Mouse (Mus musculus): ENCODE measurements at regions not wholly inside any gene's neighbourhood (a gene's known extent, or its start where the extent isn't known, plus 50 kb on each side); places are given as distances from the start of the nearest gene placed in this dataset.

DNA sequence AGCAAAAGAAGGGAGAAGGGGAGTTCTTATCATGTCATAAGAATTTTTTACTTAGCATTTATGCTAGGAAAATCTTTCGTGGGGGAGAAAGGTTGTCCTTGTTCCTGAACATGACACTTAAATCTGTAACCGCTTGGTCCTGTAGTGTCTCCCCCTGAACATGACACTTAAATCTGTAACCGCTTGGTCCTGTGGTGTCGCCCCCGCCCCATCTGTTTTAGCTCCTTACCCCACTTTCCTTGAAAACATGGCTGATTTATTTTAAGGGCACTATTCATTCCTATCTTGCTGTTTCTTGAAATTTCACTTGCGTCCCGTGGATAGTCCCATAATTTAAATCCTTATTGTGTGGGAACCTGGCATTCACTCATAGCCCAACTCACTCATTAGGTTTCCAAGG is 82.2 kb downstream of the Rap2a start:
- DNase-seq: no peak

DNA sequence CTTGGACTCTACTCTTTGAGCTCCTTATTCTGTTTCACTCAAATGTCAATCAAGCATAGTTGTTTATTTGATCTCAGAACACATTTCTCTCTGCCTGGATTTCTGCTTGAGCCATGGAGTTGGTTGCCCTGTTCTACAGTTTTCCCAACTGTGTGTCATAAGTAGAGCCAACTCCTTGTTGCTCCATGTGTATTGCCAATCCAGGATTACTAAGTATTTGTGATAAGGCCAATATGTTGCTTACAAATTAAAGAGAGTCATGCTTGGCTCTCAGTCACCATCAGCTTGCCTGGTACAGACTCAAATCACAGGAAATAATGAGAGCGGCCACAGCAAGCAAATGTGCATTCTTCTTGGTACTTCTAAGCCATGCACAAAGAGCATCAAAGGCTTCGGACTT is 82.7 kb downstream of the Rap2a start:
- DNase-seq: no peak

DNA sequence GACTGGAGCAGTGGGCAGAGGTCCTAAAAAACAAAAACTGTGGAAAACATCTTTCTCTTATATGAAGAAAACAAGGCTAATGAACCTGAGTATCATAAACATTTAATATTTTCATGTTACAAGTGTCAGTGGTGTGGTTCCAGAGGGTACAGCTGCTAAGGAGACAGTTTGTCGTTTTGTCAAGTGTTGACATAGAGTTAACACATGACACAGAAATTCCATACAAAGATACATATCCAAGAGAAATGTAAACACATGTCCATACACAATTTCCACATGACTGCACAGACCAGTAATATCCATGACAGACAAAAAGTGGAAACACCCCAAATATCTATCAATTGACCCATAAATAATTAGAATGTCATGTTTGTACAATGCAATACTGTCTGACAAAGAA is 88.7 kb downstream of the Rap2a start:
- DNase-seq: no peak

DNA sequence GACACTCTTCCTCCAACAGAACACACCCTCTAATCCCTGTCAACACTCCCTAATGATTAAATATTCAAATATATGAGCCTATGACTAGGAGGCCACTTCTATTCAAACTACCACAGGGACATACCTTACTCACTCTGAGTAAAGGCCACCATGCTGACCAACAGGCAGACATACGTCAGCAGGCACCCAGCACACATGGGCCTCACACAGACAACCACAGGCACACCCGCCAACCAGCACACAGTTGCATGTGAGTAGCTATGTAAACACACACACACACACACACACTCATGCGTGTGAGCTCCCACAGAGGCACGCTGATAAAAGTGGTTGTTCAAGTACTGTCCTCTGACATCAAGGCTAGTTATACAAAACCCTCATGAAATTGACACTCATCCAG is 89.8 kb downstream of the Rap2a start:
- DNase-seq: no peak

DNA sequence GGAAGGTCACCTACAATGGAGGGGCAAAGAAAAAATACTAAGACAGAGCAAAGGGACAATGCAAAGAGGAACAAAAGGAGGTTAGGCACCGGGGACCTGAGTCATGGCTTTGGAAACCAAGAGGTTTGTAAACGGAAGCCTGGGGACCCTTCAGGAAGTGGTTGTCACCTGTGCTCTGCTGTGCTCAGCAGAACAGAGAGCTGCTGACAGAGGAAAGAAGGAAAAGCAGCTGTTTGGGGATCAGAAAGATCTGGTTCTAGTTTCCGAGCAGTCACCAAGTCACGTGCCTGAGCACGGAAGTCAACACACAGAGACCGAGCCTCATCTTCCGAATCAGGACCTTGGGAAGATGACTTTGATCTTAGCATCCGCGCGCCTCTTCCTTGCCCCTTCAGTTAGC is 94.0 kb downstream of the Rap2a start:
- no peak for DNase-seq

DNA sequence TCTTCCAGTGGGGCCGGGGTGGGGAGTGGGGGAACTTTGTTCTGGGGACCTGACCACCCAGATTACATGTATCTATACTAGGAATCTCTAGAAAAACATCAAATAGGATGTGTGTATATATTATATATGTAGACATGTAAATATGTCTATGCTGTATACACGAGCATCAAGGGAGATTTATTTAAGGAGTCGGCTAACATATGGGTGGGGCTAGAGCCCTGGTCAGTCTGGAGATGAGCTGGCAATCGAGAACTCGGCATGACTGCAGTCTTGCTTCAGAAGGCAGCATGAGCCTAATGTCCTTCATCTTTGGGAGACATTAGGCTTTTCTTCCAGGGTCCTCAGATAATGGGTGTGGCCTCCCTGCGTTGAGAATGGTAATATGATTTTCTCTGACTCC is 97.0 kb downstream of the Rap2a start:
- DNase-seq: no peak

DNA sequence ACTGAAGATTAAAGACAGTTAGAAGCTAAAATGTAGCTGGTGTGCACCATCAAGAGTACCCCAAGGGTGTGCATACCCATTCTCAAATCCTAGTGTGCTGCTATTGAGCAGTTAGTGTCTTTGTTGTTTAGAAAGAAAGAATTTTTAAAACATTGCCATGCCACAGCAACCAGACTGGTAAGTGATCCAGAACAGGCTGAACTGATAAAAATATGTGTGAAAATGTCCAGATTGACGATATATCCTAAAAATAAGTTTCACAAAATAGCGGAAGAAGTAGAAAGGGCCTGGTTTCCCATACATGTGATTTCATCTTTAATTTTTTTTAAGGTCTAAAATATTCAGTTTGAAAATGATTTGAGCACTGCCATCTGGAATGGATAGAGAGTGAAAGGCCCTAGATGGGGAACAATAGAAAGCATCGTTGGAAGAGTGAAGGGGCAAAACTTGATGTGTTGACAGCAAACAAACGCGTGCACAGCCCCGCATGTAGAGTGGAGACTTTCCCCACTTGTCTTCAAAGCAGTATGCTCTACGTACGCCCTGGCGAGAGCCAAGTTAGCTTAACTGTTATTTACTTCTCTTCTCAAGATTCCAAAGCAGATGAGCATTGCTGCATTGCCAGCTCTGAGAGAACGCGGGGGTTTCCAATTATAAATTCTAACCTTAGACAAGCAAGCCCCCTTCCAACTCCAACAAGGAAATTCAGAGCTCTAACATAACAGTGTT is 100.3 kb downstream of the Rap2a start:
- DNase-seq: no peak

DNA sequence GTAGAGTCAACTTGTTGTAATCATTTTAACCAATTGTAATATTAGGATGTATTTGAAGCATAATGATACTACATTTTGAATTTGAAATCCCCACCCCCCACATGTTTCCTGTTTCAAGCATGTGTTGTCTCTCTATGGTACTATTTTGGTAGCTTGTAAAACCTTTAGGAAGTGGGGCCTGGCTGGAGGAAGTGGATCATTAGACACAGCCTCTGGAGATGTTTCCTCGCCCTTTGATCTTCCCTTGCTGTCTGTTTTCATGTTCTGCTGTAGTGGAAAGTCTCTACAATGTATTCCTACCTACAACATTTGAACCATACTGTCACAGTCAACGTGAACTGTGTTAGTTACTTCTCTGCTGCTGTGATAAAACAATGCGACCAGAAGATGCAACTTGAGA is 105.6 kb downstream of the Rap2a start:
- no peak for DNase-seq

DNA sequence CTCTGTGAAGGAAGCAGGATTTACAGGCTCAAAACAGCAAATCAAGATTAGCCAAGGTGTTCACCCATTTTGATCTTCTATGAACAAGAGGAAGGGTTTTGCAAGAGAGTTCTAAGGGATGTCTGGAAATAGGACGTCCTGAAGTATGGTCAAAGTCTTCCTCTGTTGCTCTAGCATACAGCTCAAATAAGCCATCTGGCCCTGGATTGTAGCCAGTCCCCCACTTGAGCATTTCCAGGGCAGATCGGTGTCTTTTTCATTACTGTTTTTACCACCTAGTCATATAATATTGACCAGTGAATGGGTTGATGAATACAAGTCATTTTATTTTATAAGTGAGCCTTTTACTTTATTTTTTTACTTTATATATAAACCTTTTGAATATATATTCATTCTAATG is 113.9 kb downstream of the Rap2a start:
- peak; percentile 47 to 67 for DNase-seq

DNA sequence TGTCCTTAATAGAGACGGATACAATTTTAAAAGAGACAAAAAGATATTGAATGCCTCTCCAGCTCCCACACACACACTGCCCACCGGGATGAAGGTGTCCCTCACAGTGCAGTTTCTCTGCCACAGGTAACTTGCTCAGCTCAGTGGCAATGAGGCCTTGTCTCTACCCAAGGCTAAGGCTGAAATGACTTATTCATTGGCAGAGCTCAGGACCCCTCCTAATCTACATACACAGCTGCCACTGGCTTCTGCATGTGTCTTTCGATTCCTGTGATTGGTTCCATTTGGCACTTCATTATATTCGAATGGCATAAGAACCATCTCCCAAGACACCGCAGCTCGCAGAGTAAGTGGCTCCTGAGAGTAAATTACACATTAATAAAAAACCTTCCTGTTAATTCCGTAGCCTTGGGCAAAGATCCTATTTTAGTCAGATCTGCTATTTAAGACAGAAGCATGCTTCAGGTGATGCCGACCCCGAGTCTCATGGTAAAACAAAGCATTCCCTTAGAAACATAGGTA is 122.2 kb downstream of the Rap2a start:
- no peak for DNase-seq

DNA sequence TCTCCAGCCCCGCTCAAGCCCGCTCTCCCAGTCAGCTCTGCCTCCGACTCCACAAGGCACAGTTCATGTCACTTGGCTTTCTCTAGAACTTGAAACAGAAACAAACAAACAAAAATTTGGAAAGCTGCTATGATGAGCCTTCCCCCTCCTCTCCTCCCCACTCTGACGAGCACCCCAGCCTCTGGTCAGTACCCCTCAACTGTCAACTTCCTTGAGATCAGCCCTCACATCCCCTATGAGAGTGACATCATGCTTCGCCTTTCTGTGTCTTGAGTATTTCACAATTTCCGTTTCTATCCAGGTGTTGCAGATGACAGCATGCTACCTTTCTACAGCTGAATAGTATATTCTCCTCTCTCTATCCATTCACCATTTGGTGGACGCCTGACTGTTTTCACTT is 123.3 kb downstream of the Rap2a start:
- DNase-seq: no peak

DNA sequence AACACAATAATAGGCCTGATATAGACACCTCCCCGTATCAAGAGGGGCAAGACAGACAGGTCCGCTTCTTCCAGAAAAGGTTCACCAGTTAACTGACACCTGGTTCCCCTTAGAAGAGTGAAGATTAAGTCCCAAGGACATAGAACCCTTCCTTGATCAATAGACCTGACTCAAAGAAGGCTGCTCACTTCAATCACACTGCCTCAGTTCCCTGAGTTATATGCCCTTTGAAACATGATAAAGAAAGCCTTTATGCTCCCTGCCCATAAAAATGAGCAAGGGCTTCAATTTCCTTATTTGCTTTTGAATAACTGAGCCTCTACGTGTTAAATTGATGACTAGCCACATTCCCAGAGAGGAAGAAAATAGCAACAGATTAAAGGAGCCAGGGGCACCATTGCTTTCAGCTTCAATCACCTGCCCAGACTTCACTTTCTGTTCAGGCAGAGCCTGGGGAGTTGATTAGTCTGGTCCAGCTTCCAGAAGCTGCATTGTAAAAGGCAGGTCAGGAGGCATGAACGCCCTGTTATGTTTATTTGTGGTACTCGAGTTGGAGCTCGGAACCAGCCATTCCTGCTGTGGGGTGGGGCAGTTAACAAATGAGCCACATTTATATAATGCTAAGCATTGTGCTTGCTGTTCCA is 125.7 kb downstream of the Rap2a start:
- no peak for DNase-seq

DNA sequence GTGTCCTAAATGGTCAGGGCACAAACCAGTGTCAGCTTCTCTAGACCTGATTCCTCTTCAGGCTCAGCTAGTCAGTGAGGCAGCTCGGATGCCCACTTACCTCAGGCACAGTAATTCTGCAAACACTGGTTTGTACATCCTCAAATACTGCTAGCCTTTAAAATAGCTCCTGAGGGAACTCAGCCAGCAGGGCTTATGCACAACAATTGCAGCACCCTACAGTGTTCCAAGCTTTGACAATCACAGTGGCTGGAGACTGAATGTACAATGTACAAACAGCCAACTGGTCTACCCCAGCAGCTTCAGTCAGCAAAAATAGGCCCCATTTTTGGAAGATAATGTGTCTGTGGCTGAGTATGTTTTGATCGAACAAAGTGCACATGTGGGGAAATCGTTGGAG is 129.6 kb downstream of the Rap2a start:
- DNase-seq: no peak

DNA sequence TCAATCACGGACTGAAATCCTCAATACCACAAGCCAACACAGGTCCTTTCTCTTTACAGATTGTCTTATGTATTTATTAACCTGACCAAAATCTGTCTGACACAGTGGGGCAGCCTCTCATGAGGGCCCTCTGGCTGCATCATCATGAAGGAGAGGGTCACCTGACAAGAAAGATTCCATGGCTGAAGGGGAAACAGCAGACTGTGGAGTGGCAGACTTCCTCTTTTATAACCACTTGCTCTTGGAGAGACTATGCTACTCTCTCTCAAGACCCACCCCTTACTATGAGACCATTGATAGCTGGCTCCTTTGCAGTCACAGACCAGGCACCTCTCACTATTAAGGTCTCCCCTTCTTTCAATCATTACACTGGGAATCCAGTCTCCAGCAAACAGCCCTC is 133.1 kb downstream of the Rap2a start:
- no peak for DNase-seq

DNA sequence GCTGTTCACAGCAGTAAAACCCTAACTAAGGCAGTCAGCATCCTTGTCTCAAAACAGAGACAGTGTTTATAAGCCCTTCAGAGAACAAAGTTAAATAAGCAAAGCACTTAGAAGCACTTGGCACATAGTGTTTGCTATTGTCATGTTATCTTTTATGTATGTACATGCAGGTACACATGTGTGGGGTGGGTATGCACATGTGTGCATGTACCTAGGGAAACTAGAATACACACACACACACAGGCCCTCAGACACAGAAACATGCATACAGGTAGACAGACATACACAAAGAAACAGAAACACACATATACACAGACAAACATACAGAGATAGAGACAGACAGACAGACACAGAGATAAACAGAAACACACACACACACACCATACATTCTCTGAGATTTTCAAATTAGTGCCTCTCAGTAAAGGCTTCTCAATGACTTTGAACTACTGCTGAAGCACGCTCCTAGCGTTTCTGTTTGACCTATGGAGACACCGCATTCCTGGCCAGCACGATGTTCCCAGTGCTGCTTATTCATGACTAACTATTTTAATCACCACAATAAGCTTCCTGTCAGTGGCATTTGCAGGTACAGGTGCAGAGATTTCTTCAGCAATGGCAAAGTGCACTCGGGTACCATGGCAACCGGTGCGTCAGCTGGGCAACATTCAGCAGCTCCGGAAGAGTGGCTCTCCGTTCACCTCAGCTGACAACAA is 148.1 kb downstream of the Rap2a start:
- DNase-seq: peak; percentile 25 to 33

DNA sequence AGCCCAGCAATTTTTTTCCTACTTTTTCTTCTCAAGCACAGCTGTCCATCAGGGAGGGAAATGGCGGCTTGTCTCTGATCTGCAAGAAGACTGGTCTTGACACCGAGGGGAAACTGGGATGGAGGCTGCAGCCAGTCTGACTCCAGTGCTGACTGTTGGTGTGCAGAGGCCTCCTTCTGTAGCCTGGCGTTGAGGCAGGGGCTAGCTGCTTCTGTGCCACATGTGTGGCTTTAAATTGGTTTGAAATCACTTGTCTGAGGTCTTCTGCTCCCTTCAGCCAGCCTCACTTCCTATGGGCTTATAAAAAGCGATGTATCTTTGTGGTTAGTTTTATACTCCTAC is 148.7 kb downstream of the Rap2a start:
- DNase-seq: no peak

DNA sequence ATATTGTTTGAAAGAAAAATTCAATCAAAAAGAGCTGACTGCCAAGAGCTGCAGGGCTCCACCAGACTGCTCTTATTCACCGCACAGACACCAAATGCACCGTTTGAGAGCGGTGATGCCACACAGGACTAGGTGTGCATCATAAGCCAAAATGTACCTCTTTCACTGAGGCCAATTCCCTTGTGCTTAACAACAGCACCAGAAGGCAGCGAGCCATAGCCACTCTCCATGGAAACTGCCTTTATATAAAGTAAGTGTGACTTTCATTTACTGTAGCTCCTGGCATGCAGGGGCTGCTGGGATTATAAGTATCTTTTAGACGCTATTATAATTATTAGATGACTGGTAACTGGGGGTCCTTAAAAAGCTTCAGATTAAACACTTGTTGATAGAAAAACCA is 154.5 kb downstream of the Rap2a start:
- no peak for DNase-seq

DNA sequence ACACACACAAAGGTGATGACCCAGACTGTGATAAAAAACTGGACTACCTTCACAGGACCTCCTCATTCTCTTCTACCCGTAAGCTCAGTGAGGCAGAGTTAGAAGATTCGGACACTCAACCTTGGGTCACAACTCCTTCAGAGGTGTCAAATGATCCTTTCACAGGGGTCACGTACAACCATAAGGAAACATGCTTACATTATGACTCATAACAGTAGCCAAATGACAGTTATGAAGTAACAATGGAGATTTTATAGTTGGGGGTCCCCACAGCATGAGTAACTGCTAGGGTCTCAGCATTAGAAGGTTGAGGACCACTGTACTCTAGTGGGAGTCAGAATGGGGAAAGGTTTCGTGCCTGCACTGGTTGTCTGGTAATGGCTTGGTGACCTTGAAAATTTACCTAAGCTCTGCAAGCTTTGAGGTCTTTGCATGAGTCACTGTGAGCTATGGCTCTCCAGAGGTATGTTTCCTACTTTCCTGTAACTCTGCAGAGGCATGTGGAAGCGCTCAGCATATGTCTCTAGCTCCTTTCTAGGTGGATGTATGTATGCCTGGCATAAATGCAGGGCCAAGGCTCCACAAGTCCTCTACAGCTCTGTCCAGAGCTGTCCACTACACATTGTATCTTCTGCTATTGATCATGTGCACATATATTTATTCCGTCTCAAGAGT is 158.6 kb downstream of the Rap2a start:
- DNase-seq: no peak

DNA sequence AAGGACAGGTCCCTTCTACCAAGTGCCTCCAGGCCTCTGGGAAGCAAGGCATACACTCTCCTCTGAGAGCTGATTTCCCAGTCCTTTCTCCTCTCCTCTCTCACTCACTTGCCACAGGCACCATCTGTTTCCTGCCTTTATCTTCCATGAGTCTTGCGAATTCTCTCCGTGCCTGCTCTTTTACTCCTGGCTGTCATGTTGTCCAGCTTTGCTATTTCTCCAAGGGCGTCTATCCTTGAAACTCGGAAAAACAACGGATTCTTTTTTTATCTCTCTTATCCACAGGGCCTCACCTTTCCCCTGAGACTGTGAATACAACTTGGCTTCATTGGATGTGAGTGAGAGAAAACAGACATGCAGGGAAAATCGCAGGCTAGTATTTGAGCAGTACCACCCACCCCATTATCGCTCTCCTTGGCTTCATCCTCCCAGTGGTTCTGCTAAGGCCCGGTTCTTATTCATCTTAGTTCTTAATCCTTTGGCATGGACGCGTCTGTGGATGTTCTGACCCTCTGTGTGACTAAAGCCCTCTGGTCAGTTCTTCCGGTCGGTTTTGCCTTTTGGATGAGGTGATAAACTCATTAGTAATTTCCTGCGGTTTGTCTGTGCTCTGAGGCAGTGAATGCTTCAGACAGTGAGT is 159.4 kb downstream of the Rap2a start:
- DNase-seq: no peak

DNA sequence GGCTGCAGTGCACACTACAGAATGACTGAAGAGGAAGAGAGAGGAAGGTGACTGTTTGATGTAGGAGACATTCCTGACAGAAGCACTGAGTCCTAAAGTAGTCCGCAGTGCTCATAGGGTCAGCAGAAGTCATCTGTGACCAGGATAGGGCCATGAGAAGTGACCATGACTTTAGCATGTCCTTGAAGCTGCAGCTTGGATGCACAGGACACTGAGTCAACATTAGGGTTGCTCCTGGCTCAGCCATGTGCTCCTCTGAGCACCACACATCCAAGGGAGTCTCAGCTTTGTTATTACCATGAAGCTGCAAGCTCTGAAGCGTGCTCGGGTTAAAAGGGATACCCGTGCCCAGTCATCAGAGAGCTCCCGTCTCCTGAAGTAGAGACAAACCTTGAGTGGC is 164.3 kb downstream of the Rap2a start:
- no peak for DNase-seq

DNA sequence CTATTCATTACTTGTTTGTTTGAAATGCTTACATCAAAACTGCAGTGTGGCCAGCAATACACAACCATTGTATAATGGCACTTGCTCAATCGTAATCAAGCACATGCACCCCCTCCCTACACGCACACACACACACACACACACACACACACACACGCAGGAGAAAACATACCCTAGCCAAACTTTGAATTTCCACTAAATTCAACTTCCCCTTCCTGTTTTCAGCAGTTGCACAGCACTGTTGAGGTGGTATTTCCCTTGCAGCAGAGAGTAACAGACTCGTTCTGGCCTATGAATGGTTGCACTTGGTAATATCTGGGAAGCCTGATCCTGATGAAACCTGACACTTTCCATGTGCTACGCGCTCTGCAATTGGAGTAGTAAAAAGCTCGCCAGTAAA is 173.8 kb downstream of the Rap2a start:
- no peak for DNase-seq

DNA sequence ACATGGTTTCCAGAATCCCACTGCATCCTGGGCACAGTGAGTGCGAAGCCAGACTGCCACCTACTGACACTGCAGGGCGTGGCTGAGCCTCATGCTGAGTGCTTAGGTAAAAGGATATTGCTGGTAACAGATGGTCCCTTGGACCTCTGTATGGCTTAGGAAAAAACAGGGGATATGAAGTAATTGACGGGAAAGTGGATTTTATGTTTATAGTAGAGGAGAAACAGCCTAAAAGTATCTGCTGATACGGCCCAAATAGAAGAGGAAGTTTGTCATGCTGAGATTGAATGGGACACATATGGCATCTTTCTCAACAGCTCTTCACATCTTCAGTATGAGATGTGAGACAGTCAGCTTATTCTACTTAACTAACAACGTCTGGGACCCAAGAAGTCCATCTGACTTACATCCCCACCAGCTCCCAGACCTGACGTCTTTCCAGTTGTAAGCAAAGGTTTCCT is 182.1 kb downstream of the Rap2a start:
- DNase-seq: peak; percentile 59 to 70

DNA sequence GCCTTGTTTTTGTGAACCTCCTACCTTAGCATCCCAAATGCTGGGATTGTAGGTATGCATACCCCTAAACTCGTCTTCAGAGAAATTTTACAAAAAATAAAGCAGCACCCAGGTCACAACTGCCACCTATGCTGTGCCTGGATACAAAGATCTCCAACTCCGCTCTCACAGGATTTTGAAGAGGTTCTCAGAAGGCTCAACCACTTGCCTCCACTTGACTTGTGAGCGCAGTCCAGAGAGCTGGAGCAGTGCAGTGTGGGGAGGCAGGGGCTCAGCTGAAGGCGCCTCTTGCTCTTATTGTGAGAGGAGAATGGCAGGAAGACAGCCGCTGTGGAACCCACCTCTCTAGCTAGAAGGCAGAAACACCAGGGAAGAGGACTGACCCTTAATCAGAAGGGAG is 182.9 kb downstream of the Rap2a start:
- DNase-seq: no peak
